Mouse (Mus musculus) ES-E14 (cell line): ENCODE data around the gene Abr. TPM values are rescaled to one million over a fixed set of nuclear protein-coding genes. Genes with fewer than 3 reads are reported as not detected.

Experiments used
- DNase-seq: peaks from one replicate; pipeline ENCODE4 v3.0.0-alpha.2; 2013; ENCODE audit warnings: low read depth, low spot score
- H3K27ac ChIP-seq: 2 replicates; pipeline ENCODE4 v1.5.1; 2012; ENCODE audit warnings: low read depth, mild to moderate bottlenecking, low read length, moderate library complexity, mixed read lengths; ENCODE audit not compliant: poor library complexity, insufficient read depth, severe bottlenecking
- H3K36me3 ChIP-seq: 2 replicates; pipeline ENCODE4 v1.6.1; 2012; ENCODE audit warnings: mild to moderate bottlenecking, low read length, moderate library complexity, mixed read lengths; ENCODE audit not compliant: control insufficient read depth, poor library complexity, insufficient read depth, severe bottlenecking
- H3K4me1 ChIP-seq, 2 experiments: fragments of 150-350 bp in 1 of 2; sonication (generic) in 1 of 2; 2 replicates each; pipeline ENCODE4 v1.6.1; 2012; ENCODE audit warnings: low read length in 2 of 2, mild to moderate bottlenecking in 1 of 2, mixed read lengths in 1 of 2; ENCODE audit not compliant: control insufficient read depth in 2 of 2, insufficient read depth in 2 of 2, poor library complexity in 1 of 2
- H3K4me3 ChIP-seq, 2 experiments: fragments of 150-350 bp in 1 of 2; sonication (generic) in 1 of 2; 2 replicates each; pipeline ENCODE4 v1.5.1; 2012; ENCODE audit warnings: low read length in 2 of 2, low read depth in 1 of 2, mild to moderate bottlenecking in 1 of 2, mixed read lengths in 1 of 2; ENCODE audit not compliant: insufficient read depth in 1 of 2, poor library complexity in 1 of 2, severe bottlenecking in 1 of 2
- H3K9ac ChIP-seq: 2 replicates; pipeline ENCODE4 v1.6.1; 2012; ENCODE audit warnings: low read depth, mild to moderate bottlenecking, low read length, mixed read lengths; ENCODE audit not compliant: poor library complexity, insufficient read depth, severe bottlenecking
- H3K9me3 ChIP-seq: fragments of 150-350 bp; sonication (generic); 2 replicates; pipeline ENCODE4 v1.6.1; 2012; ENCODE audit warnings: low read depth, mild to moderate bottlenecking, low read length; ENCODE audit not compliant: control insufficient read depth, insufficient read depth
- CHD2 ChIP-seq: IDR thresholded peaks from 2 replicates; pipeline ENCODE4 v1.6.1; 2014; ENCODE audit warnings: mild to moderate bottlenecking, low read depth, low read length, inconsistent platforms
- HCFC1 ChIP-seq: IDR thresholded peaks from 2 replicates; pipeline ENCODE4 v1.6.1; 2012; ENCODE audit warnings: low read length, inconsistent platforms, borderline replicate concordance; ENCODE audit not compliant: insufficient read depth
- MAFK ChIP-seq: IDR thresholded peaks from 2 replicates; pipeline ENCODE4 v1.6.1; 2014; ENCODE audit warnings: mild to moderate bottlenecking, low read depth, low read length, inconsistent platforms; ENCODE audit not compliant: insufficient read depth
- ZC3H11A ChIP-seq: IDR thresholded peaks from 2 replicates; pipeline ENCODE4 v1.6.1; 2012; ENCODE audit warnings: low read depth, mild to moderate bottlenecking, inconsistent platforms, low read length, borderline replicate concordance
- ZNF384 ChIP-seq: IDR thresholded peaks from 2 replicates; pipeline ENCODE4 v1.6.1; 2012; ENCODE audit warnings: low read depth, low read length, inconsistent platforms
- in situ Hi-C, 2 experiments: fragments of 600-800 bp; cut with MboI; formaldehyde crosslinking; loops; one replicate each; pipeline ENCODE4 v1.15.1; 2025; ENCODE audit warnings: low sequenced_read_pairs in 2 of 2, inconsistent platforms in 1 of 2; ENCODE audit not compliant: unreplicated experiment in 2 of 2
- total RNA-seq: library from RNA; depleted of rRNA; stranded (reverse); fragments of 300-350 nt; gene quantifications from 2 replicates; pipeline ENCODE4 v1.2.3, GENCODE M21; 2012

Abr gene
- total RNA-seq, 1 experiment = 28.6 TPM

DNA sequence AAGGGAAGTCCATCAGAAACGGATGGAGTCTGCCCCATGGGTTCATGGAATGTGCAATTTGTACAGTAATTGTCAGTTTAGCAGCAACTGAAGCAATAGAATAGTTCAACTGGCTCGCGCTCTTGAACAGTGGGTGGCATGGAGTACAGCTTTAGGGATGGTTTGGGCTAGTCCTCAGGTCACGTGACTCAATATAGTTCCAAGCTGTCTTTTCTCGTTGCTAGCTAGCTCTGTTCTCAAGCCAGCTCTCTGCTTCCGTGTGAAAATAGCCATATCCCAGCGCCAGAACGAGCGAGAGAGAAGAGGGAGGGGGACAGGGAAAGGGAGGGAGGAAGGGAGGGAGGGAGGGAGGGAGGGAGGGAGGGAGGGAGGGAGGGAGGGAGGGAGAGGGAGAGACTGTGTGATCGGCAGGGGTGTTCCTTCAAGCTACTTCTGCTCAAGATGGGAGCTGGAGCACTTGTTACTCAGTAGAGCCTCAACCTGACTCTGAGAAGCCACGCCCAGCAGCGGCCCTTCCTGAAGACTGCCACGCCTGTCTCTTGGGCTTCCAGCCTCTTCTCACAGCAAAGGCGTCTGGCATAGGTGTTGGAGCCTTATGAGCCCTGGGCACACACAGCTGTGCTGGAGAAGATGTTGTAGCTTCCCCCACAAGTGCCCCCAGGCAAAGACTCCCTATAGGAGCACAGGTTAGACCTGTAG, 28.9 kb upstream of the Abr start:
- DNase-seq = no peak
- TF ChIP-seq HCFC1 (no peak), ZNF384 (no peak)
- H3K4me3 ChIP-seq = no peak overlapping the region
- H3K36me3 ChIP-seq = no peaks in the 10 kb centered on the region
- no peak overlapping the region for H3K27ac ChIP-seq
- in situ Hi-C loops = no loop called here
- H3K9me3 ChIP-seq = no peaks in the 10 kb centered on the region
- no peak overlapping the region for H3K9ac ChIP-seq
- H3K4me1 ChIP-seq = peaks cover 0 to 3% of the 10 kb centered on the region in 2 experiments; a peak in 2 of 4 replicates

DNA sequence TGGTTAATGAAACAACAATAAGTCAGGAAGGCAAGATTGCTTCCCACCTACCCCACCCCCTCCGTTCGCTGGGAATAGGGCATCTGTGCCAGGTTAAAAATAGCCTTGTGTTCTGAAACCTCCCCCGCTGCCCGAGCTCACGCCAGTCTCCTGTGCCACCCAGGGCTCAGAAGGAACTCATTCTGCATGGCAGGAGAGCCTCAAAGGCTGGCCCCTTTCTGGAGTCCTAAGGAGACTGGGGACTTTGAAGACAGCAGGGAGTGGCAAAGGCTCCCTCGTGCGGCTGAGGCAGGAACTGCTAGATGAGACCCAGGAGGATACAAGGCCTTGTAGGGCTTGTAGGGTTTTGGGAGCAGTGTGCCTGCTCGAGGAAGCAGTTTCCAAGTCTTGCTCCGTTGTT, 25.4 kb upstream of the Abr start:
- H3K4me1 ChIP-seq = peaks cover 0 to 3% of the 10 kb centered on the region in 2 experiments; a peak in 2 of 4 replicates
- no peak overlapping the region for H3K9ac ChIP-seq

DNA sequence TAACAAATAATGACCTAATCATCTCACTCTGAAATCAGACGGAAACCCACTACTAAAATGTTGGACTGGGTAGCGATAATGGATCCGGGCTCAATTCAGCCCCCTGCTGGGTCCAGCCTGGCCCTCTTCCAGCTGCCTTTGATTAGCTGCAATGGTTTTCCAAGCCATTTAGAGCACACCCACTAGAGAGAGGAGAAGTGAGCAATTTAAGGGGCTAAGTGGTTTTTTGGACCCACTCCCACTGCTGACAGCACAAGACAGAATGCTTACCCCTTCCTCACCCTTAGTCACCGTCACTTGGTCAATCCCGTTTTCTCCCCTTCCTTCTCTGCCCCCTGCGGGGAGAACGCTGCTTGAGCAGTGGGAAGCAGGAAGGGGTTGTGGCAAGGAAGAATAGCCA, 24.9 kb upstream of the Abr start:
- H3K9ac ChIP-seq = no peak overlapping the region
- in situ Hi-C loops = no loop called here
- no peak for DNase-seq
- TF ChIP-seq CHD2 (no peak), MAFK (no peak), ZC3H11A (no peak)
- peaks cover 0 to 3% of the 10 kb centered on the region in 2 experiments; a peak in 2 of 4 replicates for H3K4me1 ChIP-seq
- no peaks in the 10 kb centered on the region for H3K36me3 ChIP-seq
- no peaks in the 10 kb centered on the region for H3K9me3 ChIP-seq
- H3K4me3 ChIP-seq = no peak overlapping the region
- H3K27ac ChIP-seq = no peak overlapping the region

More for the DNA sequence above, 25.4 kb upstream of the Abr start:
- in situ Hi-C loops = no loop called here
- Histone ChIP-seq H3K36me3 (no peaks in the 10 kb centered on the region), H3K27ac (no peak overlapping the region), H3K9me3 (no peaks in the 10 kb centered on the region), H3K4me3 (no peak overlapping the region)
- TF ChIP-seq ZC3H11A (peak; percentile 35; the same call in 1 of the 2 replicates), HCFC1 (no peak)
- DNase-seq = peak; percentile 81

DNA sequence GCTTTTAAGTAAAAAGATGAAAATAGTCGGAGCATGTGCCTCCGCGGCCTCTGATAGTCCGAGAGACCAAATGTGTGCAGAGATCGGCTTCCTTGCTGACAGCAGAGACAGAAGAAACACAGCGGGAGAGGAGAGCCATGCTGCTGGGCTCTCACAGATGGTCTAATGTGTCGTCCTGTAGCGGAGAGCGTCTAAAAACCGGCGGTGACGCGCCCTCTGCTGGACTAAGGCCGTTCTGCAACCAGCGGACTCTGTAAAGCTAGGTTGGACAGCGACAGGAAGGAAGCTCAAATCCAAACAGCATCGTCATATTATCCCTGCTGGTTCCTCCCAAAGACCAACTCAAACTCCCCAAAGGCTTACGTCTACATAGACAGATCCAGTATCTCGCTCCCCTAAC, 23.8 kb upstream of the Abr start:
- no peaks in the 10 kb centered on the region for H3K9me3 ChIP-seq
- peak; percentile 86 for DNase-seq
- peak overlapping the region in 1 of 2 experiments; percentile 38; a peak in 1 of 4 replicates for H3K4me3 ChIP-seq
- TF ChIP-seq CHD2 (no peak), HCFC1 (no peak), ZC3H11A (peak; percentile 86; the same call in 1 of the 2 replicates), MAFK (0 out of 2 replicates have a peak, but pooled peaks have one; percentile 13)
- no peaks in the 10 kb centered on the region for H3K36me3 ChIP-seq
- no peak overlapping the region for H3K9ac ChIP-seq
- in situ Hi-C loops = no loop called here
- peaks cover 0 to 3% of the 10 kb centered on the region in 2 experiments; a peak in 2 of 4 replicates for H3K4me1 ChIP-seq
- no peak overlapping the region for H3K27ac ChIP-seq

DNA sequence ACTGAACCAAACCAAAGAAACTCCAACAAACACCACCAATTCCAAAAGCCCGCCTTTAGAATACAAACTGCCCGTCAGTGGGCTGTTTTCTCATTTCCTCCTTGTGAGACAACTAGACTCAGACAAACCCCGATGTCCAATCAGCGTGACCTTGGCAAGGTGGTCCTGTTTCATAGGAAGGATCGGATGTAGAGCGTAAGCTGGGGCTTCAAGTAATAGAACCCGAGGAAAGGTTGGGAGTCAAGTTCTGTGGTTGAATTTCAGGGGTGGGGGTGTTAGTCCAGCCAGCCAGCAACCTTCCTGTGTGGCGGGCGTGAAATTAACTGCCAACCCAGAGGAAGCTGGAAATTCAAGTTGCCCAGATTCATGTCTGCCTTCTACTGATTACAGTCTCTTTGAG, 22.9 kb upstream of the Abr start:
- DNase-seq = no peak
- TF ChIP-seq ZC3H11A (no peak), CHD2 (no peak), HCFC1 (no peak), ZNF384 (no peak), MAFK (no peak)
- no peaks in the 10 kb centered on the region for H3K9me3 ChIP-seq
- no peaks in the 10 kb centered on the region for H3K36me3 ChIP-seq
- peaks cover 0 to 3% of the 10 kb centered on the region in 2 experiments; a peak in 2 of 4 replicates for H3K4me1 ChIP-seq
- in situ Hi-C loops = no loop called here
- H3K27ac ChIP-seq = no peak overlapping the region
- H3K4me3 ChIP-seq = no peak overlapping the region
- H3K9ac ChIP-seq = no peak overlapping the region
